ENCODE assay signal across 27 mouse cellular contexts in the genomic region with DNA sequence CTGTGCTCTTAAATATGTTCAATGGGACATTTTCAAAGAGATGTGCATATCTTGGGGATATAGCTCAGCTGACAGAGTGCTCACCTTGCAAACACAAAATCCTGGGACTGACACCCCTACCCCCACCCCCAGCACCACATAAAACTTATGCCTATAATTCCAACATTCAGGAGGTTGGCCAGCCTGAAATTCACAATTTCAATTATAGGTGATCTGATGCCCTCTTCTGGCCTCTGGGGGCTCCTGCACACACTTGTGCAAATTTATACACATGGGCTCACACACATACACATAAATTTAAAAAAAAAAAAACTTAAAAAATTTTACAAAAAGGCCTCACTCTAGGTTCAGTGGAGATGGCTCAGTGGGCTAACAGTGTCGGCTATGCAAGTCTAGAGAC. TPM values are rescaled to one million over a fixed set of nuclear protein-coding genes. Genes with fewer than 3 reads are reported as not detected.
DNase-seq lines count a peak whose midpoint lies in the region; ATAC-seq and TF ChIP-seq lines count a peak whose summit lies in the region.
"Had no signal": no experiment of that assay in that cellular context is flagged by ENCODE, and none has a peak within 500 bp of the region (broad histone marks: within the 10 kb centered on the region; RNA-seq: fewer than 3 reads in every experiment).

No protein-coding gene starts in this region.

- DNase-seq in hindbrain, postnatal 0 days (ENCODE audit: low spot score): no peak
- DNase-seq in liver, adult 2 months (ENCODE audit: extremely low read depth, low read depth, low spot score): no peak
- peak; percentile 33 for DNase-seq in thymus, postnatal 4 days
- no peak for DNase-seq in thymus, adult 2 months
- no peak for DNase-seq in testis, postnatal 14 days (ENCODE audit: low spot score)
- DNase-seq: adrenal gland, postnatal 36 days; cerebellum, adult 11 months; cerebellum, adult 9-11 months; gastrocnemius, postnatal 14 days; heart, adult 18-20 months; heart, postnatal 4 days; lung, adult 18-20 months; midbrain, embryonic 14.5 days; right cerebral cortex, postnatal 14 days had no signal

- H3K4me1 ChIP-seq in hindbrain, postnatal 0 days (ENCODE audit: insufficient read depth, low read length): peaks cover 15% of the 10 kb centered on the region; the same call in 1 of the 2 replicates
- peaks cover 20% of the 10 kb centered on the region for H3K4me1 ChIP-seq in hindbrain, embryonic 12.5 days
- peaks cover 9% of the 10 kb centered on the region for H3K4me1 ChIP-seq in liver, adult 2 months (ENCODE audit: control insufficient read depth, insufficient read depth, low read length)
- peaks cover 42% of the 10 kb centered on the region for H3K4me1 ChIP-seq in liver, embryonic 12.5 days
- peaks cover 5% of the 10 kb centered on the region; the same call in 1 of the 2 replicates for H3K4me1 ChIP-seq in thymus, adult 2 months (replicated peaks; ENCODE audit: control insufficient read depth, insufficient read depth, low read length)

- TF ChIP-seq CTCF in hindbrain, postnatal 0 days (IDR thresholded peaks at IDR 0.05; ENCODE audit: low read depth): 0 out of 2 replicates have a peak, but pooled peaks have one; percentile 18
- peak; percentile 17; the same call in 1 of the 2 replicates for TF ChIP-seq CTCF in liver, adult 2 months (IDR thresholded peaks at IDR 0.05; ENCODE audit: low read depth, low read length)
- no peak for TF ChIP-seq CTCF in thymus, adult 2 months (IDR thresholded peaks at IDR 0.05; ENCODE audit: borderline replicate concordance, control insufficient read depth, extremely low read depth, insufficient read depth, low read length, poor library complexity)

- no peak for ATAC-seq in hindbrain, postnatal 0 days
- no peak for ATAC-seq in hindbrain, embryonic 12.5 days (ENCODE audit: low FRiP score)
- no peak for ATAC-seq in liver, embryonic 12.5 days
- ATAC-seq: forebrain, embryonic 15.5 days; intestine, embryonic 16.5 days had no signal

- H3K4me2 ChIP-seq in hindbrain, postnatal 0 days (ENCODE audit: low read depth, low read length): no peak overlapping the region
- no peak overlapping the region for H3K4me2 ChIP-seq in hindbrain, embryonic 12.5 days (replicated peaks)
- H3K4me2 ChIP-seq in liver, embryonic 12.5 days: no peak overlapping the region
- H3K4me2 ChIP-seq: embryonic facial prominence, embryonic 15.5 days; forebrain, embryonic 15.5 days; hindbrain, embryonic 15.5 days; limb, embryonic 13.5 days; neural tube, embryonic 12.5 days had no signal

- H3K4me3 ChIP-seq in hindbrain, postnatal 0 days (ENCODE audit: low read length): no peak overlapping the region
- H3K4me3 ChIP-seq in hindbrain, embryonic 12.5 days: no peak overlapping the region
- H3K4me3 ChIP-seq in liver, adult 2 months (ENCODE audit: insufficient read depth, low read depth, low read length): no peak overlapping the region
- H3K4me3 ChIP-seq in liver, embryonic 12.5 days: no peak overlapping the region
- H3K4me3 ChIP-seq in thymus, adult 2 months (ENCODE audit: control insufficient read depth, insufficient read depth, low read length): no peak overlapping the region
- H3K4me3 ChIP-seq: embryonic facial prominence, embryonic 15.5 days; forebrain, embryonic 15.5 days; hindbrain, embryonic 15.5 days; limb, embryonic 13.5 days; neural tube, embryonic 12.5 days had no signal

- no peak overlapping the region for H3K9ac ChIP-seq in hindbrain, postnatal 0 days (replicated peaks; ENCODE audit: low read length)
- no peak overlapping the region for H3K9ac ChIP-seq in hindbrain, embryonic 12.5 days
- no peak overlapping the region for H3K9ac ChIP-seq in liver, adult 2 months (ENCODE audit: low read depth, low read length)
- H3K9ac ChIP-seq in liver, embryonic 12.5 days: no peak overlapping the region
- H3K9ac ChIP-seq: embryonic facial prominence, embryonic 15.5 days; forebrain, embryonic 15.5 days; hindbrain, embryonic 15.5 days; limb, embryonic 13.5 days; neural tube, embryonic 12.5 days had no signal

- H3K9me3 ChIP-seq in hindbrain, postnatal 0 days (ENCODE audit: low read length): no peaks in the 10 kb centered on the region
- H3K9me3 ChIP-seq in hindbrain, embryonic 12.5 days (replicated peaks): no peaks in the 10 kb centered on the region
- H3K9me3 ChIP-seq in liver, embryonic 12.5 days (replicated peaks): no peaks in the 10 kb centered on the region
- H3K9me3 ChIP-seq: embryonic facial prominence, embryonic 15.5 days; forebrain, embryonic 15.5 days; hindbrain, embryonic 15.5 days; neural tube, embryonic 12.5 days had no signal

- peaks cover 13% of the 10 kb centered on the region; the same call in 1 of the 2 replicates for H3K79me2 ChIP-seq in liver, adult 2 months (ENCODE audit: control insufficient read depth, insufficient read depth, low read length)

- TF ChIP-seq POLR2A in liver, adult 2 months (IDR thresholded peaks at IDR 0.05; ENCODE audit: extremely low read depth, insufficient read depth, low read length): no peak
- no peak for TF ChIP-seq POLR2A in thymus, adult 2 months (IDR thresholded peaks at IDR 0.05; ENCODE audit: control insufficient read depth, extremely low read depth, insufficient read depth, low read length, poor library complexity)

- H3K27me3 ChIP-seq in hindbrain, postnatal 0 days (ENCODE audit: insufficient read depth, low read length): no peaks in the 10 kb centered on the region
- H3K27me3 ChIP-seq in hindbrain, embryonic 12.5 days: no peaks in the 10 kb centered on the region
- no peaks in the 10 kb centered on the region for H3K27me3 ChIP-seq in liver, adult 2 months (ENCODE audit: control insufficient read depth, insufficient read depth, low read length)
- peaks cover 5% of the 10 kb centered on the region; the same call in 1 of the 2 replicates for H3K27me3 ChIP-seq in liver, embryonic 12.5 days (replicated peaks)
- no peaks in the 10 kb centered on the region for H3K27me3 ChIP-seq in thymus, adult 2 months (ENCODE audit: control insufficient read depth, insufficient read depth, low read length)
- H3K27me3 ChIP-seq: embryonic facial prominence, embryonic 15.5 days; forebrain, embryonic 15.5 days; hindbrain, embryonic 15.5 days; limb, embryonic 13.5 days; neural tube, embryonic 12.5 days had no signal

- H3K36me3 ChIP-seq in hindbrain, postnatal 0 days (ENCODE audit: insufficient read depth, low read length): peaks cover 40% of the 10 kb centered on the region
- H3K36me3 ChIP-seq in hindbrain, embryonic 12.5 days: peaks cover 49% of the 10 kb centered on the region
- peaks cover 34% of the 10 kb centered on the region for H3K36me3 ChIP-seq in liver, adult 2 months (ENCODE audit: control insufficient read depth, insufficient read depth, low read length)
- peaks cover 59% of the 10 kb centered on the region for H3K36me3 ChIP-seq in liver, embryonic 12.5 days
- 0 out of 2 replicates have a peak, but pooled peaks cover 3% of the 10 kb centered on the region for H3K36me3 ChIP-seq in thymus, adult 2 months (ENCODE audit: control insufficient read depth, insufficient read depth, low read length)

- no peak overlapping the region for H3K27ac ChIP-seq in hindbrain, postnatal 0 days
- H3K27ac ChIP-seq in hindbrain, embryonic 12.5 days: no peak overlapping the region
- no peak overlapping the region for H3K27ac ChIP-seq in liver, adult 2 months (replicated peaks; ENCODE audit: insufficient read depth, low read depth, low read length)
- H3K27ac ChIP-seq in liver, embryonic 12.5 days: no peak overlapping the region
- H3K27ac ChIP-seq in thymus, adult 2 months (ENCODE audit: control insufficient read depth, insufficient read depth, low read length): no peak overlapping the region
- H3K27ac ChIP-seq: embryonic facial prominence, embryonic 15.5 days; forebrain, embryonic 15.5 days; hindbrain, embryonic 15.5 days; limb, embryonic 13.5 days; neural tube, embryonic 12.5 days had no signal

- WGBS in hindbrain, postnatal 0 days: 97% methylated on average over 1 of the region's 1 CpGs
- WGBS in hindbrain, embryonic 12.5 days: 92% methylated on average over 1 of the region's 1 CpGs
- WGBS in liver, adult 2 months: 89% methylated on average over 1 of the region's 1 CpGs
- WGBS in liver, embryonic 12.5 days (ENCODE audit: insufficient replicate concordance): 77% methylated on average over 1 of the region's 1 CpGs
- WGBS in thymus, adult 2 months: 100% methylated on average over 1 of the region's 1 CpGs

RNA-seq across cellular contexts. Expression of a gene that starts 3.8 kb away (rescaled TPM):
- total RNA-seq in hindbrain, postnatal 0 days (2014; rRNA removed): 74.3 and 80.9 TPM in 2 replicates
- 102 and 104 TPM in 2 replicates for polyA plus RNA-seq in hindbrain, postnatal 0 days (2015; fragmentation: Nextera tagmentation; extraction: Ambion mirVana)
- 123 and 125 TPM in 2 replicates for polyA plus RNA-seq in hindbrain, embryonic 12.5 days (2016; fragmentation: Nextera tagmentation; extraction: Ambion mirVana)
- 96.5 and 102 TPM in 2 replicates for total RNA-seq in liver, adult 2 months (2014; rRNA removed)
- polyA plus RNA-seq in liver, adult 2 months (2012; rRNA removed): 60.4 and 74.6 TPM in 2 replicates
- 41.5 and 45.9 TPM in 2 replicates for polyA plus RNA-seq in liver, embryonic 12.5 days (2016; fragmentation: Nextera tagmentation; extraction: Ambion mirVana)
- 14.9 and 15.8 TPM in 2 replicates for polyA plus RNA-seq in thymus, adult 2 months (2012; rRNA removed)

RNA-seq across cellular contexts. Expression of a gene that starts 10.8 kb away (rescaled TPM):
- total RNA-seq in hindbrain, postnatal 0 days (2014; rRNA removed): 138 and 148 TPM in 2 replicates
- 190 and 211 TPM in 2 replicates for polyA plus RNA-seq in hindbrain, postnatal 0 days (2015; fragmentation: Nextera tagmentation; extraction: Ambion mirVana)
- 349 and 355 TPM in 2 replicates for polyA plus RNA-seq in hindbrain, embryonic 12.5 days (2016; fragmentation: Nextera tagmentation; extraction: Ambion mirVana)
- 10.9 and 13.6 TPM in 2 replicates for total RNA-seq in liver, adult 2 months (2014; rRNA removed)
- polyA plus RNA-seq in liver, adult 2 months (2012; rRNA removed): 2.7 and 4.0 TPM in 2 replicates
- polyA plus RNA-seq in liver, embryonic 12.5 days (2016; fragmentation: Nextera tagmentation; extraction: Ambion mirVana): 45.2 and 46.2 TPM in 2 replicates
- polyA plus RNA-seq in thymus, adult 2 months (2012; rRNA removed): 73.1 and 83.4 TPM in 2 replicates

RNA-seq across cellular contexts. Expression of a gene that starts 22.1 kb away (rescaled TPM):
- 45.1 and 48.1 TPM in 2 replicates for total RNA-seq in hindbrain, postnatal 0 days (2014; rRNA removed)
- 278 and 289 TPM in 2 replicates for polyA plus RNA-seq in hindbrain, postnatal 0 days (2015; fragmentation: Nextera tagmentation; extraction: Ambion mirVana)
- 394 and 521 TPM in 2 replicates for polyA plus RNA-seq in hindbrain, embryonic 12.5 days (2016; fragmentation: Nextera tagmentation; extraction: Ambion mirVana)
- 12.6 and 18.5 TPM in 2 replicates for total RNA-seq in liver, adult 2 months (2014; rRNA removed)
- 25.9 and 37.9 TPM in 2 replicates for polyA plus RNA-seq in liver, adult 2 months (2012; rRNA removed)
- 493 and 510 TPM in 2 replicates for polyA plus RNA-seq in liver, embryonic 12.5 days (2016; fragmentation: Nextera tagmentation; extraction: Ambion mirVana)
- polyA plus RNA-seq in thymus, adult 2 months (2012; rRNA removed): 67.2 and 87.1 TPM in 2 replicates

RNA-seq across cellular contexts. Expression of a gene that starts 27.7 kb away (rescaled TPM):
- 42.2 and 48.2 TPM in 2 replicates for total RNA-seq in hindbrain, postnatal 0 days (2014; rRNA removed)
- 63.7 and 64.6 TPM in 2 replicates for polyA plus RNA-seq in hindbrain, postnatal 0 days (2015; fragmentation: Nextera tagmentation; extraction: Ambion mirVana)
- 107 and 116 TPM in 2 replicates for polyA plus RNA-seq in hindbrain, embryonic 12.5 days (2016; fragmentation: Nextera tagmentation; extraction: Ambion mirVana)
- total RNA-seq in liver, adult 2 months (2014; rRNA removed): 77.9 and 83.2 TPM in 2 replicates
- polyA plus RNA-seq in liver, adult 2 months (2012; rRNA removed): 40.1 and 41.8 TPM in 2 replicates
- polyA plus RNA-seq in liver, embryonic 12.5 days (2016; fragmentation: Nextera tagmentation; extraction: Ambion mirVana): 104 and 111 TPM in 2 replicates
- 14.3 and 15.3 TPM in 2 replicates for polyA plus RNA-seq in thymus, adult 2 months (2012; rRNA removed)

RNA-seq across cellular contexts. Expression of a gene that starts 33.3 kb away (rescaled TPM):
- not detected in 2 replicates for total RNA-seq in hindbrain, postnatal 0 days (2014; rRNA removed)
- not detected in 2 replicates for polyA plus RNA-seq in hindbrain, postnatal 0 days (2015; fragmentation: Nextera tagmentation; extraction: Ambion mirVana)
- not detected in 2 replicates for polyA plus RNA-seq in hindbrain, embryonic 12.5 days (2016; fragmentation: Nextera tagmentation; extraction: Ambion mirVana)
- total RNA-seq in liver, adult 2 months (2014; rRNA removed): 0.83 TPM in 1 of 2 replicates, not detected in the other
- 1.5 and 4.0 TPM in 2 replicates for polyA plus RNA-seq in liver, adult 2 months (2012; rRNA removed)
- not detected in 2 replicates for polyA plus RNA-seq in liver, embryonic 12.5 days (2016; fragmentation: Nextera tagmentation; extraction: Ambion mirVana)
- 32.3 and 32.5 TPM in 2 replicates for polyA plus RNA-seq in thymus, adult 2 months (2012; rRNA removed)
- total RNA-seq: adrenal gland, postnatal 36 days; common myeloid progenitor, adult 5-6 weeks; heart, adult 18-20 months; heart, postnatal 4 days; left cerebral cortex, postnatal 25 days; megakaryocyte, adult 5-6 weeks had no signal
- polyA plus RNA-seq: embryonic facial prominence, embryonic 15.5 days; forebrain, embryonic 15.5 days; heart, embryonic 14.5 days; intestine, embryonic 16.5 days; kidney, embryonic 16.5 days; limb, embryonic 13.5 days; midbrain, embryonic 14.5 days; neural tube, embryonic 12.5 days had no signal
